Mouse (Mus musculus): ENCODE measurements at regions not wholly inside any gene's neighbourhood (a gene's known extent, or its start where the extent isn't known, plus 50 kb on each side); places are given as distances from the start of the nearest gene placed in this dataset.

DNA sequence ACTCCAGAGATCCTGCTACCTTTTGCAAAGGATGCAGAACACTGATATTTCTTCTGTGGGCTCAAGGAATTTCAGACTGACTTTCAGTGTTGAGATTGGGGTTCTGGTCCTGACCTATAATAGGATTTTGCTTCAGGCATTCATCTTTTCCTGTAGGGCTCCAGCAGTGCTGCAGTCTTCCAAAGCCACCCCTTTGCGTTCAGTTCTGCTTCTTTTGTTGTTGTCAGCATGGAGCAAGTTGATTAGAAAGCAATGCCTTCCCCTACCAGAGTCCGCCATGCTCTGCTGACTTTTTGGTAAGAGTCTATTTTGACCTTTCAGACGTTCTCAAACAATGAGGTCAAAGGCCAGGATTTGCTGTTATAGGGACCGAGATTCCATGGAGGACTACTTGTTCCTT lies 297.0 kb downstream of the Impad1 start:
- TF ChIP-seq USF1 (IDR thresholded peaks at IDR 0.05; ENCODE audit: low read depth) (no peak), POLR2A (IDR thresholded peaks at IDR 0.05; ENCODE audit: insufficient read length, low read depth) (no peak), MYOG (IDR thresholded peaks at IDR 0.05; ENCODE audit: control insufficient read depth in 1 of 3, insufficient read depth in 1 of 3, insufficient read length in 2 of 3, low read depth in 2 of 3) (no peak), REST (IDR thresholded peaks at IDR 0.05; ENCODE audit: insufficient read depth, insufficient read length) (no peak), CEBPB (IDR thresholded peaks at IDR 0.05; ENCODE audit: insufficient read depth, poor library complexity, severe bottlenecking) (no peak), MAX (IDR thresholded peaks at IDR 0.05; ENCODE audit: low read depth) (no peak), SRF (IDR thresholded peaks at IDR 0.05; ENCODE audit: control insufficient read depth, insufficient read length, low read depth) (no peak)

Measured in myocyte (in vitro differentiated cells).